Mouse (Mus musculus) testis, postnatal 10 days (tissue): ENCODE measurements around the gene Acacb.

Experiments
- DNase-seq: peaks from one replicate; pipeline ENCODE4 v3.0.0; 2021; ENCODE audit warnings: low spot score

Acacb gene

GRCm38 (mm10) chr5:114176548-114177400 lies 30.4 kb downstream of the Acacb start:
- no peak for DNase-seq

GRCm38 (mm10) chr5:114177966-114178719 lies 31.8 kb downstream of the Acacb start:
- DNase-seq: no peak

GRCm38 (mm10) chr5:114179541-114179940 lies 33.2 kb downstream of the Acacb start:
- no peak for DNase-seq

- no peak for DNase-seq
Measured at GRCm38 (mm10) chr5:114183493-114183892, 37.2 kb downstream of the Acacb start.

GRCm38 (mm10) chr5:114187108-114187507 lies 40.8 kb downstream of the Acacb start:
- peak; percentile 38 for DNase-seq

GRCm38 (mm10) chr5:114188900-114189464 lies 42.6 kb downstream of the Acacb start:
- no peak for DNase-seq

- no peak for DNase-seq
Measured at GRCm38 (mm10) chr5:114194161-114194560, 47.8 kb downstream of the Acacb start.

DNA sequence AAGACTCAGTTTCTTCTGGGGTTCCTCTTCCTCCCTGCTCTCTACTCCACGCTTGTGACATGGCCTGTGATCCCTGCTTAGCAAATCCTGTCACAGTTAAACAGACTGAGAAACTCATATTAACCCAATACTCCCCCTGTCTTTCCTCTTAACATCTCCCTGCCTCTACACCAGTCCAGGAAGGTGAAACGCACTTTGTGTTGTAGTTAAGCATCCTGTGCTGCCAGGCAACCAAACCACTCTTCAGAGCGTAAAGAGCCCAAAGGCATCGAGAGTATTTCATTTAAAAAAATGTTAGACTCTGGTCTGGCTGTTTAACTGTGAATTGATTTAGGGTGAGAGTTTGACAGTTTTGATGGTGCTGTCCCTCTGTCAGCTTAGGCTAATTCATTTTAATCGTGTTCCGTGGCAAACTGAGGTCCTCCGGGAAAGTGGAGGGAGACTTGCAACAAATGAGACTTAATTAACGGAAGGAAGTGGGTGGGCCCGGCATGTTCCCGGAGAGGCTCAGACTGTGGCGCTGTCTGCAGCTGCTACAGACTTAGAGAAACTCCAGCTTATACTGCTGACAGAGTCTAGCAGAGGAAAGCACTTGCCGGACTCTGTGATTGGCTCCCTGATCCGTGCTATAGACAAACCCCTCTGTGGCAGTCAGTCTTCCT lies 52.9 kb downstream of the Acacb start:
- peak; percentile 28 for DNase-seq

- DNase-seq: no peak
Measured at GRCm38 (mm10) chr5:114206158-114206557, 59.8 kb downstream of the Acacb start.

DNA sequence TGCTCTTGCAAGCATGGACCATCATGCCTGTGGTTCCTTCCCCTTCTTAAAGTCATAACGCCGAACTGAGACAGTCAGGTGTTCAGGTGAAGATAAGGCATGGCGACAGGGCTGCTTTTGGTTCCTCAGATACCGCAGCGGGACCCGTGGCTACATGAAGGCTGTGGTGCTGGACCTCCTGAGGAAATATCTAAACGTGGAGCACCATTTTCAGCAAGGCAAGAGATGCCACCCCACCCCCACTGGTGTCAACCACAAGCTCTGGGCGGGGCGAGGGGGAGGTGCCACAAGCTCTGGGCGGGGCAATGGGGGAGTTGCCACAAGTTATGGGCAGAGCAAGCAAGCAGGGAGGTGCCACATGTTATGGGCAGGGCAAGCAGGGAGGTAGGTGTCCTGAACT lies 66.8 kb downstream of the Acacb start:
- DNase-seq: no peak

GRCm38 (mm10) chr5:114218771-114219170 lies 72.4 kb downstream of the Acacb start:
- DNase-seq: no peak

GRCm38 (mm10) chr5:114226051-114226450 lies 79.7 kb downstream of the Acacb start:
- DNase-seq: no peak

GRCm38 (mm10) chr5:114228901-114229300 lies 82.6 kb downstream of the Acacb start:
- DNase-seq: no peak

DNA sequence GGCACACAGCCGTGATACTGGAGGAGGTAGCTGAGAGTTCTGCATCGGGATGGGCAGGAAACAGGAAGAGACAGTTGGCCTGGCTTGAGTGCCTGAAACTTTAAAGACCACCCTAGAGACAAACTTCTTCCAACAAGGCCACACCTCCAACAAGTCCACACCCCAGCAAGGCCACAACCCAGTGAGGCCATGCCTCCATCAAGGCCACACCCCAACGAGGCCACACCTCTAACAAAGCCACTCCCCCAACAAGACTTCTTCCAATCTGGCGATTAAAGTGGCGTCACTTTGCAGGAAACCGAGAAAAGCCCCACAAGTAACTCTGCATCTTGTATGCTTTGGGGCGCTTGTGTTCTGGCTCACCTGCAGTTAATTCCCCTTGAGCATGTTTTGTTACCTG lies 92.6 kb downstream of the Acacb start:
- no peak for DNase-seq

- no peak for DNase-seq
Measured at GRCm38 (mm10) chr5:114239737-114240136, 93.4 kb downstream of the Acacb start.

GRCm38 (mm10) chr5:114246465-114246864 lies 100.1 kb downstream of the Acacb start:
- no peak for DNase-seq

GRCm38 (mm10) chr5:114248174-114248589 lies 101.8 kb downstream of the Acacb start:
- peak; percentile 89 for DNase-seq

DNA sequence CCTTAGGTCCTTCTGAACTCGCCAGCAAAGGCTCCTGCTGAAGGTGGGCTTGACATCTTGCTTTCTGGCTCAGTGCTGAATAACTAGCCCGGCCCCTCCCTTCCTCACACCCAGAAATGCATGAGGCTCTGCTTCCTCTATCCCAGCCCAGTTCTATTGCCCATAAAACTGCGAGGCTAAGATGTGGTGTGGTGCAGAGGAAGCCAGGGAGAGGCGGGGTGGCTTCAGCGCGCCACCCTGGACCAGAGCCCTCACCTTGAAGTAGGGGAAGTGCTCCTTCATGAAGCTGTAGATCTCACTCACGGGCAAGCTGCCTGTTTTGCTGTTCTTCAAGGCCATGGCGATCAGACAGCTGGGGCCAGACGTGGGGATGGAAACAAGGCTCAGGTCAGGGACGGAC lies 113.2 kb downstream of the Acacb start:
- DNase-seq: no peak

- no peak for DNase-seq
Measured at GRCm38 (mm10) chr5:114261494-114261893, 115.2 kb downstream of the Acacb start.

DNA sequence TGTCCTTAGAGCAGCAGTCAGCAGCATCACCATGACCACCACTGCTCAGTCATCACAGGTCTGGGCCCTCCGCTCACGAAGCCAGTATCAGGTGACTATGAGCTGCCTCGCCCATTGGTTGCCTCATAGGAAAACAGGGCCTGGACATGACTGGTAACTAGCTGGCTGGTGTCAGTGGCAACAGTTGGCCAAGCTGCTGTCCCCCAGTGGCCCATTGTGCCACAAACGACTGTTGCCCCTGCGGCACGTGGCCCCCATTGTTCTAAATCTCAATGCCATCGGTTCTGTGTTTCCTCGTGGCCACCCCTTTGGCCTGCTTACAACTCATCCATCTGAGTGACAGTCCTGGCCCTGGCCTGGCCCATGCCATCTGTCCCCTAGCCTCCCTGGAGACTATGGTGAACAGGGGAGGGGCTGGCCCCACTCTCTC lies 117.7 kb downstream of the Acacb start:
- DNase-seq: no peak

GRCm38 (mm10) chr5:114264791-114265190 lies 118.5 kb downstream of the Acacb start:
- no peak for DNase-seq

DNA sequence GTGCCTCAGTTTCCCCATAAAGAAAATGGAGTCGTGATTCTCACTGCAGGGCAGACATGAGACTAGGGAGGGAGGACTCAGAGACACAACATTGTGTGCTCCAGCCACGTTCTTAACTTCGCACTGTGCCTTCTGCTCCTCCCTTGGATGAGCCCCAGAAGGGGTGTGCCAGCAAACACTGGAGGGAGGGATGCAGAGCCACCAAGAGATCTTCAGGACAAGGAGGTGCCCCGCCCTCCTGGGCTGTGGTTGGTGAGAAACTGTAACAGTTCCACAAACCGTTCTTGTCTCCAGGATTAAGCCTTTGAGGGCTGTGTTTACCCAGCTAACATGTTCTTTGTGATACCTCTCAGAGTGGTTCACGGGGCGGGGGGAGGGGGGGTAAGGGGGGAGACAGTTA lies 122.3 kb downstream of the Acacb start:
- DNase-seq: peak; percentile 71
